Mouse (Mus musculus): ENCODE measurements around the gene 4921507P07Rik. TPM values are rescaled to one million over a fixed set of nuclear protein-coding genes. Genes with fewer than 3 reads are reported as not detected.
A peak's percentile ranks its signal among the peaks of the same experiment; 100 is the strongest.
"Not testable (repeated sequence)": the region's sequence is repeated elsewhere in the genome, so short reads cannot be mapped to it uniquely, and the experiment has no call there.

4921507P07Rik gene
- polyA plus RNA-seq, 1 experiment from 2014 or later = 0.81 TPM

GRCm38 (mm10) chr6:50588251-50588650 is 8.2 kb downstream of the 4921507P07Rik start:
- Histone ChIP-seq H3K4me2 (replicated peaks) (no peak overlapping the region), H3K27me3 (no peaks in the 10 kb centered on the region), H3K9me3 (no peaks in the 10 kb centered on the region), H3K9ac (no peak overlapping the region), H3K36me3 (no peaks in the 10 kb centered on the region), H3K4me1 (peaks cover 5% of the 10 kb centered on the region), H3K27ac (no peak overlapping the region), H3K4me3 (no peak overlapping the region)
- WGBS = 95% methylated on average over 1 of the region's 1 CpGs
- ATAC-seq (ENCODE audit: low FRiP score, low read depth) = no peak

- Histone ChIP-seq H3K27me3 (no peaks in the 10 kb centered on the region), H3K4me1 (peaks cover 5% of the 10 kb centered on the region), H3K9ac (no peak overlapping the region), H3K27ac (no peak overlapping the region), H3K4me2 (replicated peaks) (no peak overlapping the region), H3K4me3 (no peak overlapping the region), H3K9me3 (no peaks in the 10 kb centered on the region), H3K36me3 (no peaks in the 10 kb centered on the region)
- WGBS = 85% methylated on average over 2 of the region's 2 CpGs
- ATAC-seq (ENCODE audit: low FRiP score, low read depth) = no peak
Observed at GRCm38 (mm10) chr6:50587412-50587811, 9.0 kb downstream of the 4921507P07Rik start.

DNA sequence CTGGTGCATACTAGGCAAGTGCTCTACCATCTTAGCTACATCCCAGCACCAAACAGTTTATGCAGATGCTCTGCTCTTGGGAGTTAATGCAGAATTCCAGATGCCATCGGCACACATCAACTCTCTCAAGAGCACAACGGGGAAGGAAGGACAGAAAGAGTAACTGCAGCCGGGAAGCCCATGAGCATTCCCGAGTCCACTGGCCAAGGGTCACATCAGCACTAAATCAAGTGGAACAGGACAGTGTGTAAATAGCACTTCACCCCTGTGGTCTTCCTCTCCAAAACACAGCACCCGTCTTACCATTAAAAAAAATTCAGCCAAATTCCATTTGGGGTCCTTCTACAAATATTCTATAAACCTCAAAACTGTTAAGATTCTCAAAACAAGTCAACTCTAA is 10.1 kb downstream of the 4921507P07Rik start:
- H3K4me3 ChIP-seq = no peak overlapping the region
- no peak overlapping the region for H3K27ac ChIP-seq
- 68% methylated on average over 5 of the region's 5 CpGs for WGBS
- H3K9ac ChIP-seq = no peak overlapping the region
- H3K36me3 ChIP-seq = no peaks in the 10 kb centered on the region
- no peak for ATAC-seq (ENCODE audit: low FRiP score, low read depth)
- H3K9me3 ChIP-seq = no peaks in the 10 kb centered on the region
- no peaks in the 10 kb centered on the region for H3K27me3 ChIP-seq
- H3K4me1 ChIP-seq = peaks cover 5% of the 10 kb centered on the region
- no peak overlapping the region for H3K4me2 ChIP-seq (replicated peaks)

DNA sequence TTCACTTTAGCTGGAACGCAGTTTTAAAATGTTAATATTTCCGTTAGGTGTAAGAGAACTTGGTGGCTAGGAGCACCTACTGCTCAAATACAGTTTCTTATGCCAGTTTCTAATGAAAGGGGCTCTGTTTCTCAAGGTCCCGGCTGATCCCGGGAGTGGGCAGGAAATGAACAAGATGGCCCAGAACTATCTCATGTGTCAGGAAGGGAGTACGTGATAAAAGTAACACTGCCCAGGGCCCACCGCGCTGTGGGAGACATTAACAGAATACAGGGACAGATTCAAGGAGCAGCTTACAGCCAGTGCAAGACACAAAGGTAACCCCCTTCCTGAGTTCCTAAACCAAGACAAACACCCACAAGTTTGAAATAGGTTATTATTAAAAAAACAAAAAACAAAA is 10.7 kb downstream of the 4921507P07Rik start:
- 65% methylated on average over 7 of the region's 7 CpGs for WGBS

DNA sequence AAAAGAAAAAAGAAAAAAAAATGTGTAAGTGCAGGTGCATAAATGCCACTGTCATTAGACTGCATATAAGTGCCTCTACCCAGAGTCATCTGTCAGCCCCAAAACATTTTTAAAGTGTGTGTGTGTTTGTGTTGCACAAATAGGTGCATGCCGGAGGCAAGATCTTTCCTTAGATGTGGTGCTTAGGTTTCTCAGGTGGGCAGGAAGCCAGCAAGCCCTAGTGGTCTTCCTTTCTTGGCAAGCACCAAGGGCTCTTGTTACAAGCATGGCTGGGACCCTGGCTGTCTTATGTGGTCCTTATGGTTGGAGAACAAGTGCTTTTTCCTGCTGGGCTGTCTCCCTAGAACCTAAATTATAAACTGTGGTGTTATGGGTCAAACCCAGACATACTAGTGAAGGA is 24.8 kb downstream of the 4921507P07Rik start:
- Histone ChIP-seq H3K4me1 (0 out of 2 replicates have a peak, but pooled peaks cover 4% of the 10 kb centered on the region), H3K36me3 (no peaks in the 10 kb centered on the region), H3K9ac (no peak overlapping the region), H3K9me3 (no peaks in the 10 kb centered on the region), H3K27ac (no peak overlapping the region), H3K4me3 (no peak overlapping the region), H3K4me2 (replicated peaks) (no peak overlapping the region), H3K27me3 (no peaks in the 10 kb centered on the region)
- 73% methylated on average over 1 of the region's 1 CpGs for WGBS
- no peak for ATAC-seq (ENCODE audit: low FRiP score, low read depth)

More for the DNA sequence above, 10.7 kb downstream of the 4921507P07Rik start:
- no peak overlapping the region for H3K27ac ChIP-seq
- H3K9me3 ChIP-seq = no peaks in the 10 kb centered on the region
- no peak overlapping the region for H3K4me3 ChIP-seq
- no peaks in the 10 kb centered on the region for H3K27me3 ChIP-seq
- no peaks in the 10 kb centered on the region for H3K36me3 ChIP-seq
- no peak for ATAC-seq (ENCODE audit: low FRiP score, low read depth)
- no peak overlapping the region for H3K4me2 ChIP-seq (replicated peaks)
- peaks cover 5% of the 10 kb centered on the region for H3K4me1 ChIP-seq
- H3K9ac ChIP-seq = no peak overlapping the region

DNA sequence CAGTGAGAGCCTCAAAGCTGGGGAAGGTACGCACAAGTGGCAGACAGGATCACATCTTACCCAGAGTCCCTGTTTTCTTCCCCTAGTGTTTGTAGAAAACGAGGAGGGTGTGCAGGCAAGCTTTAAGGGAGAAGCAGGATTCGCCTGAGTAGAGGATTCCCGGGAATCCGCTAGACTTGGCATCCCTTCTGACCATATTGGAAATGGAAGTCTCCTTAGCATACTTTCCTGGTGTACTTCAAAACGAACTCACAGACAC is 29.5 kb downstream of the 4921507P07Rik start:
- H3K4me3 ChIP-seq = peak overlapping the region; percentile 91
- H3K9ac ChIP-seq = peak overlapping the region; percentile 86
- H3K4me1 ChIP-seq = peaks cover 10% of the 10 kb centered on the region
- peak overlapping the region; percentile 81 for H3K27ac ChIP-seq
- WGBS = 16% methylated on average over 6 of the region's 6 CpGs
- ATAC-seq (ENCODE audit: low FRiP score, low read depth) = no peak
- peak overlapping the region; percentile 67 for H3K4me2 ChIP-seq (replicated peaks)
- no peaks in the 10 kb centered on the region for H3K9me3 ChIP-seq
- peaks cover 13% of the 10 kb centered on the region for H3K36me3 ChIP-seq
- H3K27me3 ChIP-seq = no peaks in the 10 kb centered on the region

DNA sequence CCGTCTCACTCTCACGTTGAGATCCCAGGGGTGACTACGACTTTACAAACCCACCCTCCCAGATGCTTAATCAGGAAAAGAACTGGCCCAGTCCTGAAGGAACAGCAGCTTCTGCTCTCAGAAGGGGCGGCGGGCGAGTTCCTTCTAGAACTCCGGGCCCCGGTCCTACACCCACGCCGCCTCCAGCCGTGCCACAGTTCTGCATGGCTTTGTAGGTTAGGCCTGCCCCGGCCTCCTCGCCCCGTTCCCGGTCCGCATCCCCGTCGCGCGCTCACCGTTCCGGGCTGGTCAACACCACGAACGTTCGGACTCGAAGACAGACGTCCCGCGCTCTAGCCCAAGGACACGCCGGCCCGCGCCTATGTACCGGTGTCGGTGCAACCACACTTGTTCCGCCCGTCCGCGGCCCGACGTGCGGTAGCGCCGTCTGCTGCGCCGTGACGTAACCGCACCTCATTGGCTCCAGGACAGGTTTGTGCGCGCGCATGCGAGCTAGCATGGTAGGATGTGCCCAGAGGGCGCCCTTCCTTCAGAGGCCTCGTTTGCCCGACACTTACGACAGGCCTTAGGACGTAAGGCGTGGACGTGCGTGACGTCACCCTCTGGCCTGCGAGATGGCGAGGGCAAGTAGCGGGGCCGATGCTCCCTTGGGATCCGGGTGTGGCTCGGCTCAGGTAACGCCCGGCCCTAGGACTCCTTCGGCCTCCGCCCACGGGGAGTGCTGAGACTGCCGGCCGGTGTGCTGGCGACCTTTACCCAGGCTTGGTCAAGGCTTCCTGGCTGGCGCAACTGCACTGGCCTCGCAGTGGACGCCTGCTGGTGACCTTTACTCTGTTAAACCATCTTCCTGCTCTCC is 30.1 kb downstream of the 4921507P07Rik start, which contains the start of gene Cycs:
Gene Cycs, minus strand, starts transcription at position 398 of the 856 bp plus-strand sequence.
- peak within 1 kb of the TSS; percentile 81 for H3K27ac ChIP-seq
- peaks cover 10% of the 10 kb centered on the region for H3K4me1 ChIP-seq
- H3K4me3 ChIP-seq = peak within 1 kb of the TSS; percentile 91
- WGBS = under 1% methylated on average over 78 of the region's 78 CpGs
- peaks cover 13% of the 10 kb centered on the region for H3K36me3 ChIP-seq
- peak within 1 kb of the TSS; percentile 86 for H3K4me2 ChIP-seq (replicated peaks)
- ATAC-seq (ENCODE audit: low FRiP score, low read depth) = peak; percentile 99
- H3K9me3 ChIP-seq = no peaks in the 10 kb centered on the region
- peak within 1 kb of the TSS; percentile 89 for H3K9ac ChIP-seq
- H3K27me3 ChIP-seq = no peaks in the 10 kb centered on the region

DNA sequence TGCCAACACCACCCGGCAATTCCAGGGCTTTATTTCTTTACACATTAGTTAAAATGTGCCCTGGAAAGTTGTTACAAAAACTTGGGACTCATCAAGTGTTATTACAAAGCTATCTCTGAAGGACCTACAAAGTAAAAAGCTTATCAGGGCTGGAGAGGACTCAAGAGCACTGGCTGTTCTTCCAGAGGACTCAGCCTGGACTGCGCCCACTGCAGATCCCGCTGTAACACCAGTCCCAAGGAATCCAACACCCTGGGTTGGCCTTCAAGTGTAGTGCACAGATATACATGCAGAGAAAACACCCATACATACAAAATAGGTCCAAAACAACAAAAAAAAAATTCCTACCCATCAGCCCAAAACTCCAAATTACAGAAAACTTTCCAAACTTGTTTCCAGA is 32.8 kb downstream of the 4921507P07Rik start:
- no peak overlapping the region for H3K9ac ChIP-seq
- no peak overlapping the region for H3K4me2 ChIP-seq (replicated peaks)
- H3K27me3 ChIP-seq = no peaks in the 10 kb centered on the region
- ATAC-seq (ENCODE audit: low FRiP score, low read depth) = no peak
- H3K4me3 ChIP-seq = no peak overlapping the region
- H3K9me3 ChIP-seq = no peaks in the 10 kb centered on the region
- H3K27ac ChIP-seq = no peak overlapping the region
- 97% methylated on average over 3 of the region's 3 CpGs for WGBS
- H3K36me3 ChIP-seq = peaks cover 13% of the 10 kb centered on the region
- peaks cover 10% of the 10 kb centered on the region for H3K4me1 ChIP-seq

DNA sequence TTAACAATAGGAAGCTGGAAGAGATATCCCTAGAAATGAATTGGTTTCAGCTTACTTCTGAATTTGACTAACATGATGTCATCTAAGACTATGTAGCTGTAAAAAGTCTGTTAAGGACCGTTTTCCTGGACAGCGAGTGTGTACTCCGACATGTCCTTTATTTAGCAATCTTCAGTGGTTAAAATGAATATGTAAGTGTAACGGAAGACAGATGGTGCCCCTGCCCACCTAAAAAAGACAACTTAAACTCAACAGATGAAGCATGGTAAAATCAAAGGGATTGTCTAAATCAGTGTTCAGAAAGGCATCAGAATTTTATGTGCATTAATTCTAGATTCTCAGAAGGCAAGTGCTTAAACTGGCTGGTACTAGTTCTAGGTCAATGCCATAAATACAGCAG is 34.0 kb downstream of the 4921507P07Rik start:
- Histone ChIP-seq H3K9ac (no peak overlapping the region), H3K36me3 (peaks cover 13% of the 10 kb centered on the region), H3K9me3 (no peaks in the 10 kb centered on the region), H3K27me3 (no peaks in the 10 kb centered on the region), H3K4me1 (peaks cover 10% of the 10 kb centered on the region), H3K4me3 (no peak overlapping the region), H3K4me2 (replicated peaks) (no peak overlapping the region), H3K27ac (no peak overlapping the region)
- no peak for ATAC-seq (ENCODE audit: low FRiP score, low read depth)
- WGBS = 92% methylated on average over 4 of the region's 4 CpGs

- 94% methylated on average over 1 of the region's 1 CpGs for WGBS
- H3K9ac ChIP-seq = no peak overlapping the region
- peaks cover 6% of the 10 kb centered on the region for H3K4me1 ChIP-seq
- H3K9me3 ChIP-seq = no peaks in the 10 kb centered on the region
- no peaks in the 10 kb centered on the region for H3K27me3 ChIP-seq
- H3K4me2 ChIP-seq (replicated peaks) = no peak overlapping the region
- peaks cover 13% of the 10 kb centered on the region for H3K36me3 ChIP-seq
- no peak for ATAC-seq (ENCODE audit: low FRiP score, low read depth)
- no peak overlapping the region for H3K27ac ChIP-seq
- H3K4me3 ChIP-seq = no peak overlapping the region
Observed at GRCm38 (mm10) chr6:50560776-50561175, 35.7 kb downstream of the 4921507P07Rik start.

- no peaks in the 10 kb centered on the region for H3K9me3 ChIP-seq
- ATAC-seq (ENCODE audit: low FRiP score, low read depth) = no peak
- H3K27ac ChIP-seq = no peak overlapping the region
- no peaks in the 10 kb centered on the region for H3K27me3 ChIP-seq
- no peak overlapping the region for H3K4me2 ChIP-seq (replicated peaks)
- no peak overlapping the region for H3K4me3 ChIP-seq
- H3K4me1 ChIP-seq = no peaks in the 10 kb centered on the region
- peaks cover 9% of the 10 kb centered on the region for H3K36me3 ChIP-seq
- WGBS = 88% methylated on average over 4 of the region's 4 CpGs
- H3K9ac ChIP-seq = no peak overlapping the region
Observed at GRCm38 (mm10) chr6:50558877-50559276, 37.6 kb downstream of the 4921507P07Rik start.

- no peak for ATAC-seq (ENCODE audit: low FRiP score, low read depth)
- Histone ChIP-seq H3K9me3 (no peaks in the 10 kb centered on the region), H3K36me3 (no peaks in the 10 kb centered on the region), H3K4me1 (no peaks in the 10 kb centered on the region), H3K4me3 (no peak overlapping the region), H3K27me3 (no peaks in the 10 kb centered on the region), H3K4me2 (replicated peaks) (no peak overlapping the region), H3K27ac (no peak overlapping the region), H3K9ac (no peak overlapping the region)
- WGBS = 83% methylated on average over 6 of the region's 6 CpGs
Observed at GRCm38 (mm10) chr6:50557566-50557965, 38.9 kb downstream of the 4921507P07Rik start.

- not testable (repeated sequence) for ATAC-seq (ENCODE audit: low FRiP score, low read depth)
- 93% methylated on average over 2 of the region's 2 CpGs for WGBS
Observed at GRCm38 (mm10) chr6:50554223-50554622, 42.2 kb downstream of the 4921507P07Rik start.

More at GRCm38 (mm10) chr6:50554223-50554622, 42.2 kb downstream of the 4921507P07Rik start:
- H3K36me3 ChIP-seq; H3K9me3 ChIP-seq; H3K4me1 ChIP-seq; H3K27me3 ChIP-seq; H3K4me2 ChIP-seq (replicated peaks); H3K9ac ChIP-seq; H3K4me3 ChIP-seq; H3K27ac ChIP-seq: not testable (repeated sequence)

All from limb, embryonic 13.5 days (tissue).